Mouse (Mus musculus) embryonic facial prominence, embryonic 12.5 days (tissue): Measurements from ENCODE around the gene Kmt2b. TPM values are rescaled to one million over a fixed set of nuclear protein-coding genes. Genes with fewer than 3 reads are reported as not detected.

ENCODE experiments used
- ATAC-seq: fragments of 200-750 bp; cut with Nextera tagmentation; 2 replicates; pipeline ENCODE4 v1.8.0; 2017; ENCODE audit not compliant: insufficient number of reproducible peaks, insufficient read depth, low FRiP score, low TSS enrichment
- H3K27ac ChIP-seq: fragments of 300-500 bp; sonication (generic); 2 replicates; pipeline ENCODE4 v1.5.1; 2016; ENCODE audit warnings: mild to moderate bottlenecking
- H3K27me3 ChIP-seq: fragments of 300-500 bp; sonication (generic); 2 replicates; pipeline ENCODE4 v1.6.1; 2016; ENCODE audit warnings: mild to moderate bottlenecking, moderate library complexity
- H3K36me3 ChIP-seq: fragments of 300-500 bp; sonication (generic); 2 replicates; pipeline ENCODE4 v1.6.1; 2016; ENCODE audit warnings: mild to moderate bottlenecking
- H3K4me1 ChIP-seq: fragments of 300-500 bp; sonication (generic); 2 replicates; pipeline ENCODE4 v1.6.1; 2016
- H3K4me2 ChIP-seq: fragments of 300-500 bp; sonication (generic); replicated peaks from 2 replicates; pipeline ENCODE4 v1.6.1; 2016; ENCODE audit warnings: mild to moderate bottlenecking, moderate library complexity
- H3K4me3 ChIP-seq: fragments of 300-500 bp; sonication (generic); 2 replicates; pipeline ENCODE4 v1.5.1; 2016; ENCODE audit warnings: mild to moderate bottlenecking
- H3K9ac ChIP-seq: fragments of 300-500 bp; sonication (generic); 2 replicates; pipeline ENCODE4 v1.6.1; 2016; ENCODE audit warnings: mild to moderate bottlenecking, moderate library complexity
- H3K9me3 ChIP-seq: fragments of 300-500 bp; sonication (generic); 2 replicates; pipeline ENCODE4 v1.6.1; 2016; ENCODE audit warnings: mild to moderate bottlenecking, moderate library complexity
- WGBS: fragments of 180-500 bp; shearing (Covaris S2); methylation state at CpG from one replicate; pipeline ENCODE4 v1.1.7; 2016; 5-methylcytosine and 5-hydroxymethylcytosine counted together
- polyA plus RNA-seq: library from polyadenylated mRNA; unstranded; fragments of >200 nt; fragmentation: Nextera tagmentation; extraction: Ambion mirVana; gene quantifications from 2 replicates; pipeline ENCODE4 v1.2.1, GENCODE M21; 2016

The Kmt2b gene
- polyA plus RNA-seq, 1 experiment from 2014 or later = 11.6 TPM

DNA sequence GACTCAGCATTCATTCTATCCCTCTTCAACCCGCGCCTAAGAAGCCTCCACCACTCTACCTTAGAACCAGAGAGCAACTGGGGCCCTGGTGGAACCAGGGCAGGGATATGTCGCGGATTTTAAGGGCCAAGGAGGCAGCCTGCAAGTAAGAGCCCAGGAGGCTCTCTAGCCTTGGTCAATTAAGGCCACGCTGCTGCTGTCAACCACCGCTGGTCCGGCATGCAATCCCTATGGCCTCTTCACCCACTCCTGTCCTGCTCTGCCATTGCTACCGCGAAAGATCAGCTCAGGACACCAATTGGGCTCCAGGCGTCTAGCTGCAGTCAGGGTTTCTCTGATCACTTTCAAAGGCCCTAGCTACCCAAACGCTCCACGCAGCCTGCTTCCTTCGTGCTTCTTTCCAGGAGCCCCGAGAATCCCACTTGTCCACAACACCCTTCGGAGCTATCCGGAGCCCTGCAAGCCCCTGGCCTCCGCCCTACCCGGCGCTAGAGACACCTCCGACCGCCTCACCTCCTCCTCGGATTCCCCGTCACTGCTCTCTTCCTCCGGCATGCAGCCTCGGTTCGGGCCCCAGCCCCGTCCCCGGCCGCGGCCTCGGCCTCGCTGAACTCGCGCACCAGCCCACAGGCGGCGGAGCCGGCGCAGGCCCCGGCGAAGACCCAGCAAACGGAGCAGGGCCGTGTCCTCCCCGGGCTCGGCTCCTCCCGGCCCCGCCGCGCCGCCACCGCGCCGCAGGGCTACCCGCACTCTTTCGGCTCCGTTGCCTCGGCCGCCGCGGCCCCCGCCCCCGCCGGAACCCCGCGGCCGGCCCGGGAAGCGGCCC lies 471 bp downstream of the Kmt2b start:
- peak; percentile 14 for ATAC-seq
- Histone ChIP-seq H3K4me3 (peak overlapping the region; percentile 99), H3K27ac (peak overlapping the region; percentile 93), H3K36me3 (peaks cover 36% of the 10 kb centered on the region), H3K27me3 (no peaks in the 10 kb centered on the region), H3K9ac (peak overlapping the region; percentile 99), H3K4me2 (peak overlapping the region; percentile 83), H3K9me3 (no peaks in the 10 kb centered on the region), H3K4me1 (peaks cover 19% of the 10 kb centered on the region)
- under 1% methylated on average over 60 of the region's 67 CpGs for WGBS

DNA sequence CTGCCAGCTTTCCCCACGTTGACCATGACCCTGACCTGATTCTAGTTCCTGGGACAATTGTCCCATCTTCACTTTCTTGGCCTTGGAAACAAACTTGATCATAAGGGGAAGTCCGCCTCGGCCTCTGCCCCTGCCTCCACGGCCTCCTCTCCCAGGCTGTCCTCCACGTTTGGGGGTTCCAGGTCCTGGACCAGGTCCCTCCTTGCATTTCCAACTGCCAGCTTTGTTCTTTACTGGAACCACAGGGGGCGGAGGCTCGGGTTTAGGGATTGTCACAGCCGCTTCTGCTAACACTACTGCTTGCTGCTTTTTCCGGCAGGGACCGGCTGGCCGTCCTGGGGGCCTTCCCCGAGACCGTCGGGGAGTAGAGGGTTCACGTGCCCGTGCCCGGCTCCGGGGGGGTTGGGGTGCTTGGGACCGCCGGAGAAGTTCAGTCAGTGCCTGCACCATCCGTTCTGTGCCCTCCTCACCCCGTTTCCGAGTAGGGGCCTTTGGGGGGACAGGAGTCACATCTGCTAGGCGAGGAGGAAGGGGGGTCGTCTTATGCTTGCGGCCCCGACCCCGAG lies 2.0 kb downstream of the Kmt2b start:
- Histone ChIP-seq H3K27ac (no peak overlapping the region), H3K9me3 (no peaks in the 10 kb centered on the region), H3K4me1 (peaks cover 19% of the 10 kb centered on the region), H3K9ac (peak overlapping the region; percentile 99; the same call in 1 of the 2 replicates), H3K4me2 (peak overlapping the region; percentile 83), H3K27me3 (no peaks in the 10 kb centered on the region), H3K4me3 (peak overlapping the region; percentile 99; the same call in 1 of the 2 replicates), H3K36me3 (peaks cover 51% of the 10 kb centered on the region)
- 86% methylated on average over 28 of the region's 28 CpGs for WGBS
- no peak for ATAC-seq

DNA sequence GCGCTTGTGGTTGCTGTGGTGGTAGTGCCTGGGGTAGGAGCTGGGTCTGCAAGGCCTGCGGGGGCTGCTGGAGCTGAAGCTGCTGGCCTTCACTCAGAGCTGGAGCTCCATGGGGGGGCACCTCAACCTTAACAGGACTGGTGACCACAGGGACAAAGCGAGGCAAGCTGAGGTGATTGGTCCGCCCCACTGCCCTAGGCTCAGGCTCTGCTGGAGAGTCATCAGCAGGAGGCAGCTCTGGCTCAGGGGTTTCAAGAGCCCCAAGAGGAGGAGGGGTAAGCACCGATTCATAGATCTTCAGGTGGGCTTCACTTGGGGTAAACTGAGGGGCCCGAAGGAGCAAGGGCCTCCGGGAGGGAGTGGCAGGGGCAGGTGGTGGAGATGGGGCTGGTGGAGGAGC lies 3.4 kb downstream of the Kmt2b start:
- Histone ChIP-seq H3K4me2 (no peak overlapping the region), H3K4me1 (peaks cover 17% of the 10 kb centered on the region), H3K4me3 (no peak overlapping the region), H3K9ac (no peak overlapping the region), H3K9me3 (no peaks in the 10 kb centered on the region), H3K36me3 (peaks cover 64% of the 10 kb centered on the region), H3K27me3 (no peaks in the 10 kb centered on the region), H3K27ac (no peak overlapping the region)
- WGBS = 94% methylated on average over 7 of the region's 7 CpGs
- ATAC-seq = no peak

DNA sequence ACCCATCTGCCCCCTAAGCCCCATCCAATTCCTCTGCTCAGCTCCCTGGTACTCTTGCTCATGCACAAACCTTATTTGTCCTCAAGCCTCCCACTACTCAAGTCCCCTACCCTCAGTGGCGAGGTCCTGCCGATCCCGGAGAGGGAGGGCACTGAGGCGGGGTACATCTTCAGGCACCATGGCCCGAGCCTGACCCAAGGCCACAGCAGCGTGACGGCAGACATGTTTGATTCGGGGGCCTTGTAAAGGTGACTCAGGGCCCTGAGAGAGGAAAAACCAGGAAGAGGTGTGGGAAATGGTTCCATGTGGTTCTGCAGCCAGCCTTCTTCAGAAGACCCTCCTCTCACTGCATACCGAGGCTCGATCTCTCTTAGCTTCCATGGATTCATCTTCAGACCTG lies 4.2 kb downstream of the Kmt2b start:
- Histone ChIP-seq H3K36me3 (peaks cover 72% of the 10 kb centered on the region), H3K4me1 (peaks cover 11% of the 10 kb centered on the region), H3K27ac (no peak overlapping the region), H3K27me3 (no peaks in the 10 kb centered on the region), H3K9me3 (no peaks in the 10 kb centered on the region), H3K4me3 (no peak overlapping the region), H3K9ac (no peak overlapping the region), H3K4me2 (no peak overlapping the region)
- 91% methylated on average over 10 of the region's 10 CpGs for WGBS
- ATAC-seq = no peak

DNA sequence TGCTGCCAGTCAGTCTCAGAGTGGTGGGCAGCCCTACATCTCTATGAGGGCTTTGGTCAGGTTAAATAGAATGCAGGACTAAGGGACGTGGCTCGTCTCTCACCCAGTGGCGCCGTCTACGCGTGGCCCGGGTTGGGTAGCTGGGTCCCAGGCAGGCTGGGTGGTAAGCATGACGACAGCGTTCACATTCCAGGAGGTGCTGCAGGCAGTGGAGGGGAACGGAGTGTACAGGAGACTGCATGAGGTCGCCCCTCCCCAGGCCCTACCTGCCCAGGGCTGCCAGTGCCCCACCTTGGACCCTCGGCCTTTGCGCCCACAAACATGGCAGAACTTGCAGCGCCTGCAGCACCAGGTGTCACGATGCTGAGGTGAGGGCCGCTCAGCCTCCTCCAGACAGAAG lies 7.0 kb downstream of the Kmt2b start:
- H3K36me3 ChIP-seq = peaks cover 97% of the 10 kb centered on the region
- no peak overlapping the region for H3K9ac ChIP-seq
- ATAC-seq = no peak
- 94% methylated on average over 16 of the region's 16 CpGs for WGBS
- H3K27ac ChIP-seq = no peak overlapping the region
- H3K4me1 ChIP-seq = no peaks in the 10 kb centered on the region
- no peak overlapping the region for H3K4me2 ChIP-seq
- H3K27me3 ChIP-seq = no peaks in the 10 kb centered on the region
- H3K9me3 ChIP-seq = no peaks in the 10 kb centered on the region
- H3K4me3 ChIP-seq = no peak overlapping the region

DNA sequence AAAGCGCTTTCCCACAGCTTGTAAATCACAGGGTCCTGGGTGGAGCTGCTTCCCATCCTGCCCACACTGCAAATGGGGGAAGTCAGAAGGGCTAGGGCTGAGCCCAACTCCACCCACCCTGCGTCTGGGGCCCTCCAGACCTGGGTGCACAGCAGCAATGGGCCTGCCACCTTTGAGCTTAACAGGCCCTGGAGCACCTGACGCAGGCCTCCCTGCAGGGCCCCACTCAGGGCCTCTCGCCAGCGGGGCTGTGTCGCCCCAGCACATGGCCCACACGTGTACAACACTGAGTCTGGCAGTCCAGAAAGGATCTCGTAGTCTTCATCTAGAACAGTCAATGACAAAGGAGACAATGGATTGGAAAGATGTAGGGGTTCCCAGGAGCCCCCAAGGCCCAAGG lies 8.6 kb downstream of the Kmt2b start:
- WGBS = 96% methylated on average over 8 of the region's 8 CpGs
- Histone ChIP-seq H3K27me3 (no peaks in the 10 kb centered on the region), H3K9me3 (no peaks in the 10 kb centered on the region), H3K9ac (no peak overlapping the region), H3K36me3 (peaks cover 97% of the 10 kb centered on the region), H3K4me3 (no peak overlapping the region), H3K4me2 (no peak overlapping the region), H3K4me1 (no peaks in the 10 kb centered on the region), H3K27ac (no peak overlapping the region)
- ATAC-seq = no peak

DNA sequence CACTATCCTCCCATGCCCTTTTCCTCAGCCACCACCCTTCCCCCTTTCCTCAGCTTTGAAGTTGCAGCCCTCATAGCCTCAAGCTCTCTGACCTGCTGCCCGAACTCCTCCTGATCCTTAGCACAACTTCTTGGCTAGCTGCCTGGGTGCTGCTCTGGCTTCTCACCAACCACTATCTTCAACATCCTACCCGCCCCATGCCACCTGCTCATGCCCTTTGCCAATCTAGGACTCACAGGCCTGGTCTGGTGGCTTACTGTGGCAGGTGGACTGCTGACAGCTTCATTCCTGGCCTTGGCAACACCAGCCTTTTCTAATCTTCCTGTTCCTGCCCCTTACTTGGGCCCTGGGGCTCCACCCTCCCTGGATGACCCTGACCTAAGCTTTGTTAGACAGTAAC lies 15.6 kb downstream of the Kmt2b start:
- no peak overlapping the region for H3K27ac ChIP-seq
- no peaks in the 10 kb centered on the region for H3K9me3 ChIP-seq
- H3K36me3 ChIP-seq = peaks cover 94% of the 10 kb centered on the region
- WGBS = 77% methylated on average over 2 of the region's 2 CpGs
- no peaks in the 10 kb centered on the region for H3K4me1 ChIP-seq
- no peak overlapping the region for H3K4me3 ChIP-seq
- H3K9ac ChIP-seq = no peak overlapping the region
- H3K4me2 ChIP-seq = no peak overlapping the region
- no peak for ATAC-seq
- H3K27me3 ChIP-seq = no peaks in the 10 kb centered on the region

DNA sequence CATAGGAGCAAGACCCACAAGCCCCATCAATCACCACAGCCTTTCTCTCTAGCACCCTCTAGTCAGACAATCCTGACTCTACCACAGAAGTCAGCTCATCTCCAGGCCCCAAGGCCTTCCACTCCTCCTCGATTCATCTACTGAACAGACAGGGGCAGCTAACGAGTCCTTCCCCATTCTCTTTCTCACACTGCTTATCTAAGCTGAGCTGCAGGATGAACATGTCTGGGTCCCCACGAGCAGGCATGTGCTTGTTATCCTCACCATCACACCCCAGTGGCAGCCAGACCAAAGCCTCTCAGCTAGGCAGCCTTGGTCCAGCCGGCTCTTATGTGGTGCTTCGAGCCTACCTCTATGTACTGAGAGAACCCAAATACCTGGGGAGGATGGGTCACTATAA lies 16.1 kb downstream of the Kmt2b start:
- 87% methylated on average over 5 of the region's 5 CpGs for WGBS
- Histone ChIP-seq H3K27ac (no peak overlapping the region), H3K9me3 (no peaks in the 10 kb centered on the region), H3K27me3 (no peaks in the 10 kb centered on the region), H3K4me3 (no peak overlapping the region), H3K4me1 (no peaks in the 10 kb centered on the region), H3K36me3 (peaks cover 92% of the 10 kb centered on the region), H3K4me2 (no peak overlapping the region), H3K9ac (no peak overlapping the region)
- ATAC-seq = no peak

DNA sequence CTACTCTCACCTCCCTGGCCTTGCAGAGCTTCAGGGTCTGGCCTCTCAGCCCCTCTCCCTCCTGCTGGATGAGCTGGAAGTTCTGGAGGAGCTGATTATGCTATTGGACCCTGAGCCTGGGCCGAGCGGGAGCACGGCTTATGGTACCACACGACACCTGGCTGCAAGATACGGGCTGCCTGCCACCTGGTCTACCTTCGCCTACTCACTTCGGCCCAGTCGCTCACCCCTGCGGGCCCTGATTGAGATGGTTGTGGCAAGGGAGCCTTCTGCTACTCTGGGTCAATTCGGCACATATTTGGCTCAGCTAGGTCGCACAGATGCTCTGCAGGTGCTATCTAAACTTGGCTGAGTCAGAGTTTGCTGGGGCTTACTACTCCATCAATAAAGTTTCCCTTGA lies 21.0 kb downstream of the Kmt2b start:
- 81% methylated on average over 11 of the region's 11 CpGs for WGBS
- Histone ChIP-seq H3K27ac (no peak overlapping the region), H3K27me3 (no peaks in the 10 kb centered on the region), H3K4me3 (no peak overlapping the region), H3K9me3 (no peaks in the 10 kb centered on the region), H3K9ac (no peak overlapping the region), H3K4me1 (peaks cover 7% of the 10 kb centered on the region), H3K4me2 (no peak overlapping the region), H3K36me3 (peaks cover 67% of the 10 kb centered on the region)
- ATAC-seq = no peak

DNA sequence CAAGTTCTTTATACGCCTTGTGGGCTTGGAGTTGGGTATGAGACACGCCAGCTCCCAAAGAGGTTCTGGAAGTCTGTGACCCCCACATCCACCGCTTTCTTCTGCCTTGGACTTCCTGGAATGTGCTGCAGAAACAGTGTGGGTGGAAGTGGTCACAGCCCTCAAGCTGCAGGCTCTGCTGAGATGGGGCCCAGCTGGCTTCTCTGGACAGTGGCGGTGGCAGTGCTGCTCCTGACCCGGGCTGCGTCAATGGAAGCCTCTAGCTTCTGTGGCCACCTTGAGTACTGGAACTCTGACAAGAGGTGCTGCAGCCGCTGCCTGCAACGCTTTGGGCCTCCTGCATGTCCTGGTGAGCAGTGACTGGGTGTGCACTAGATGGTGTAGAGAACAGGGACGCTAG lies 22.5 kb downstream of the Kmt2b start:
- H3K4me3 ChIP-seq = no peak overlapping the region
- H3K4me2 ChIP-seq = no peak overlapping the region
- H3K4me1 ChIP-seq = peaks cover 9% of the 10 kb centered on the region
- H3K27me3 ChIP-seq = no peaks in the 10 kb centered on the region
- no peak overlapping the region for H3K27ac ChIP-seq
- WGBS = 87% methylated on average over 9 of the region's 9 CpGs
- no peak for ATAC-seq
- peaks cover 57% of the 10 kb centered on the region for H3K36me3 ChIP-seq
- H3K9me3 ChIP-seq = no peaks in the 10 kb centered on the region
- H3K9ac ChIP-seq = no peak overlapping the region

DNA sequence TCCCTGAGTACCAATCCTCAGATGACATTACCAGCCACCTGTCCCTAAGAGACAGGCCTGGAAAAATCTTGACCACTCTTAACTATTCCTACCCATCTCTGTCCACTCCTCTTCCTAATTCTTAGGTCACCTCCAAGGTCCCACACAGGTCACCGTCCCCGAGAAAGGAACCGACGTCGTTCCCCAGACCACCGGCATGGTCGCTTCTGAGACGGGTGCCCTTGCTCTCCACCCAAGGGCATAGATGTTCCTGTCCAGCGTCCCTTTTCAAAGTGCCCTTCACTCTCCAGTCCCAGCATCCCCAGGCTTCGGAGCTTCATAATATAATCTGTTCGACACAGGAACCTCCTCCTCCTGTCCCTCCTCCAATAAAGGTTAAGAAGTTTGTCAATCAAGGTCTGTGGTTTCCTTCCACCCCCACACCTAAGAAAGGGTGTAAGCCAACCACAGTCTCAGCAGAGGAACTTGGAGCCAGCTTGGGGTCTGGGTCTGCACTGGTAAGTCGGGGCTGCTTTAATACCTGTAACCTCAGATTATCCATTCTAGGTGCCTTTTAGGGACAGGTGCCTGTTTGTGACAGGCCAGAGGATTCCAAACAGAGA lies 23.5 kb downstream of the Kmt2b start, which contains the start of gene Igflr1:
Gene Igflr1, plus strand, starts transcription at position 458 of the 602 bp plus-strand sequence.
- Histone ChIP-seq H3K27ac (no peak within 1 kb of the TSS), H3K4me1 (peaks cover 9% of the 10 kb centered on the region), H3K4me2 (peak within 1 kb of the TSS; percentile 58), H3K4me3 (no peak within 1 kb of the TSS), H3K27me3 (no peaks in the 10 kb centered on the region), H3K9me3 (no peaks in the 10 kb centered on the region), H3K9ac (no peak within 1 kb of the TSS), H3K36me3 (peaks cover 47% of the 10 kb centered on the region)
- no peak for ATAC-seq
- 96% methylated on average over 12 of the region's 12 CpGs for whole genome bisulfite sequencing

DNA sequence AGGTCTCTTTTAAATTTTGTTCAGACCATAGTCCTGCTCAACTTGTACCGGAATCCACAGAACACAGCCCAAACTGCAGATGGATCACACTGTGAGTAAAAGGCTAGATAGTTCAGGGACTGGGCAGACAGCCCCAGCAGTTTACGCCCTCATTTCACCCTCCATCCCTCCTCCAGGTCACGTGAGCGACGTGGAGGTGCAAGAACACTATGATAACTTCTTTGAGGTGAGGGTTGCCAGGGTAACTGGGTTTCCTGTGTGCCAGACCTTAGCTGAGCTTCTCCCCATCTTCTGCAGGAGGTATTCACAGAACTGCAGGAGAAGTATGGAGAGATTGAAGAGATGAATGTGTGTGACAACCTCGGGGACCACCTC lies 24.6 kb downstream of the Kmt2b start:
- no peaks in the 10 kb centered on the region for H3K27me3 ChIP-seq
- peaks cover 11% of the 10 kb centered on the region for H3K4me1 ChIP-seq
- ATAC-seq = no peak
- H3K9ac ChIP-seq = peak overlapping the region; percentile 71
- peak overlapping the region; percentile 58 for H3K4me2 ChIP-seq
- H3K36me3 ChIP-seq = peaks cover 35% of the 10 kb centered on the region
- H3K9me3 ChIP-seq = no peaks in the 10 kb centered on the region
- 27% methylated on average over 6 of the region's 6 CpGs for WGBS
- H3K27ac ChIP-seq = peak overlapping the region; percentile 94; the same call in 1 of the 2 replicates
- peak overlapping the region; percentile 61 for H3K4me3 ChIP-seq
